Mouse (Mus musculus) megakaryocyte, adult 5-6 weeks (primary cell): ENCODE measurements around the gene Clcnka. TPM values are rescaled to one million over a fixed set of nuclear protein-coding genes. Genes with fewer than 3 reads are reported as not detected.

Experiments used
- ATAC-seq: 2 replicates; pipeline ENCODE4 v1.8.0; 2016; ENCODE audit warnings: mild to moderate bottlenecking, inconsistent platforms; ENCODE audit not compliant: poor library complexity, severe bottlenecking
- total RNA-seq, 2 experiments: library from RNA; stranded (forward) in 1 of 2; stranded (reverse) in 1 of 2; fragments of 153-499, 151-499 nt in 1 of 2; fragments of 221-1000, 200-1000 nt in 1 of 2; gene quantifications; 2 replicates each; pipeline versions ENCODE4 v1.2.3 to v1.2.4; 2015 to 2017

The Clcnka gene
- total RNA-seq, 2 experiments from 2014 or later = not detected

DNA sequence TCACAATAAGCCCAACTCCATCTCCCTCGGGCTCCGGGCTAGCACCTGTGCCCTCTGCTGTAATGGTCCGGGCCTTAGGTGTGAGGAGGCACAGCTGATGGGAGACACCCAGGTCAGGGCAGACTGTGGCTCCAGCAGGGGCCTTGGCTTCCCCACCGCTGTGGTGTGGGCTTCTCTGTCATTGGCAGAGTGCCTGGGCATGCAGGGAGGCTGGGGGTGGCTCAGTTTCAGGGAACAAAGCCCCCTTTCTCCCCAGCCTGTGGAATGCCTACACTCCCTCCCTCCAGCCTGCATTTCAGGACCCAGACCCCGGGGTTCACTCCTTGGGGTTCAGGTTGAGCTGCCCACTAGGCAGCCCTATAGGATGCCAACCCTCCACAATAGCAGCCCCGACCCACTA is 62.3 kb downstream of the Clcnka start:
- no peak for ATAC-seq

DNA sequence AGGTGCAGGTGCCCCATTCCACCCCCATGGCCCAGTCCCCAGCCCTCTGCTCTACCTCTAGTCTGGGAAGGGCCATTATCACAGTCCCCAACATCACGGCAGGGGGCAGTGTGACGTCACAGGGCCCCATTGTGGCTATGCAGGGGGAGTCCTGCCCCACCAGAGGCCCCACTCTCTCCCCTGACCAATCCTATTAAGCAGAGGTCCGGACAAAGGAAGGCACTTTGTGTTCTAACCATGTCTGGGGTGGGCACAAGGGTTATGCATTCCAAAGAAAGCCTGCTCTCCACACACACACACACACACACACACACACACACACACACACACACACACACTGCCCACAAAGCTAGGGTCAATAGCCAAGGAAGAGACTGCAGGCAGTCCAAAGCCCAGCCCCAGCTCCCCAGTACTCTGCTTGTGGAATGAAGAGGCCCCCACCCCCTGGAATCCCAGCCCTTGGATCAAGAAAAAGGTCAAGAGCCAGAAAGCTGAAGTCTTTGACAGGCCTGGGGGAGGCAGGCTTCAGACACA is 63.2 kb downstream of the Clcnka start:
- no peak for ATAC-seq

DNA sequence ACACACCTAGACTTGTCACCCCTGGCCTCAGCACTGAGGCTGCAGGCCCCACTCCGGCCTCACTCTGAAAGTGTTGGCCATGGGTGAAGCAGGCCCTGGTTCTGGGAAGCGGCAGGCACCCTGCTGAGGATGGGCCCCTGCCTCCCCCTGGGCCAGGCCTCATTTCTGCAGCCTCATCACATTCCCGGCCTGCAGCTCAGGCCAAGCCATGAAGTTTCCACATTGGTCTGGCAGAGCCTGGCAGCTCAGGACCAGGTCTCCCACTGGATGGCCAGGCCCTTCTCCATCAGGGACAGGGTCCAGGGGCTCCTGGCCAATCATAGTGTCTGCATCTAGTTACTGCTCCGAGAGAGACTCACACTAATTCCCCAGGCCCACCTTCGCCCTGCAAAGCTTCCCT is 63.8 kb downstream of the Clcnka start:
- no peak for ATAC-seq

Other genes starting within 250 kb of the Clcnka start
- gene Rsg1, start 184.8 kb downstream of the Clcnka start, total RNA-seq (2015) = not detected in 2 replicates
- gene Rsg1, start 184.8 kb downstream of the Clcnka start, total RNA-seq (2017) = 0.77 and 0.95 TPM in 2 replicates
- not detected in 2 replicates for gene Arhgef19, start 159.2 kb downstream of the Clcnka start, total RNA-seq (2015)
- gene Arhgef19, start 159.2 kb downstream of the Clcnka start, total RNA-seq (2017) = not detected in 2 replicates
- gene Epha2, start 97.5 kb downstream of the Clcnka start, total RNA-seq (2015) = 1.1 TPM in 2 replicates
- 1.3 and 2.1 TPM in 2 replicates for gene Epha2, start 97.5 kb downstream of the Clcnka start, total RNA-seq (2017)
- not detected in 2 replicates for gene Fam131c, start 30.5 kb downstream of the Clcnka start, total RNA-seq (2015)
- not detected in 2 replicates for gene Fam131c, start 30.5 kb downstream of the Clcnka start, total RNA-seq (2017)
- not detected in 2 replicates for gene Clcnkb, start 17.3 kb upstream of the Clcnka start, total RNA-seq (2015)
- gene Clcnkb, start 17.3 kb upstream of the Clcnka start, total RNA-seq (2017) = not detected in 2 replicates
- not detected in 2 replicates for gene Hspb7, start 22.1 kb upstream of the Clcnka start, total RNA-seq (2015)
- not detected in 2 replicates for gene Hspb7, start 22.1 kb upstream of the Clcnka start, total RNA-seq (2017)
- gene Srarp, start 37.4 kb upstream of the Clcnka start, total RNA-seq (2015) = not detected in 2 replicates
- not detected in 2 replicates for gene Srarp, start 37.4 kb upstream of the Clcnka start, total RNA-seq (2017)
- 12.7 TPM in 2 replicates for gene Zbtb17, start 45.9 kb upstream of the Clcnka start, total RNA-seq (2015)
- gene Zbtb17, start 45.9 kb upstream of the Clcnka start, total RNA-seq (2017) = 12.5 and 19.4 TPM in 2 replicates
- gene Spen, start 139.9 kb upstream of the Clcnka start, total RNA-seq (2015) = 30.4 and 34.2 TPM in 2 replicates
- gene Spen, start 139.9 kb upstream of the Clcnka start, total RNA-seq (2017) = 28.7 and 39.3 TPM in 2 replicates
- gene Fblim1, start 207.4 kb upstream of the Clcnka start, total RNA-seq (2015) = not detected in 2 replicates
- gene Fblim1, start 207.4 kb upstream of the Clcnka start, total RNA-seq (2017) = not detected in 2 replicates
- 0.16 TPM in 1 of 2 replicates, not detected in the other for gene Tmem82, start 219.9 kb upstream of the Clcnka start, total RNA-seq (2015)
- 0.26 TPM in 1 of 2 replicates, not detected in the other for gene Tmem82, start 219.9 kb upstream of the Clcnka start, total RNA-seq (2017)
- not detected in 2 replicates for gene Slc25a34, start 225.1 kb upstream of the Clcnka start, total RNA-seq (2015)
- not detected in 2 replicates for gene Slc25a34, start 225.1 kb upstream of the Clcnka start, total RNA-seq (2017)